Mouse (Mus musculus) fibroblast of lung, adult 2 months (primary cell): ENCODE results near the gene Dzip1l.
"Not testable (repeated sequence)": the region's sequence is repeated elsewhere in the genome, so short reads cannot be mapped to it uniquely, and the experiment has no call there.

Experiments
- DNase-seq: peaks from one replicate; pipeline ENCODE4 v3.0.0-alpha.2; 2011; ENCODE audit warnings: low read depth

The Dzip1l gene

DNA sequence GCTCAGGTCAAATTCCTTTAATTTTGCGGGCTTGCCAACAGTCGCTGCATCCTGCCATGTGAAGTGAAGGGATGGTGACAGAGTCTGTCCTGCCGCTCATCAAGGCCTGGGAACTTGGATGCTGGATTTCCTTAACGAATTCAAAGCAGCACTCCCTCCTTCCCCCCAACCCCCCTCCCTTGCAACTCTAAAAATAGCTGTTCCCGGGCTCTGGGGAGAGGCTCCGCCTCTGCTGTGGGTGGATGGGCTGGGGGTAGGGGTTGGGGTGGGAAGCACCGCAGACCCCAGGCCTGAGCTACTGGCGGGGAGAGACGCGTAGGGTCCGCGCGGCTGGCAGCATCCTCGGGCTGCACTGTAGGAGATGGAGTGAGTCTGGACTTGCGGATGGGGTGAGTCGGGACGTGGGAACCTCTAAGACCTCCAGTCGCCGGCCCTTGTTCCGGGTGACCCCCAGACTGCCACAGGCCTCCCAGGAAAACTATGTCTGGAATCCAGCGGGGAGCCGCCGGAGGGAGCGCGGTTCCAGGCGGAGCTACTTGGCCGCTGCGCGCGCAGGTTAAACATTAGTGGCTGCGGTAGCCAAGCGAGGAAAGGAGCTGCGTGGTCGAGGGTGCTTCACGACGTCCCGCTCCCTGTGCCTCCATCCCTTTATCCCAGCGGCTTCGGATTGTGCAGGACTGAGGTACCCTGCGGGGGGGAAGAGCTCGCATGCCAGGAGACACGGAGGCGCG is at the start of gene Dzip1l:
Gene Dzip1l, plus strand, starts transcription at position 216 of the 731 bp plus-strand sequence.
- peak; percentile 68 for DNase-seq

DNA sequence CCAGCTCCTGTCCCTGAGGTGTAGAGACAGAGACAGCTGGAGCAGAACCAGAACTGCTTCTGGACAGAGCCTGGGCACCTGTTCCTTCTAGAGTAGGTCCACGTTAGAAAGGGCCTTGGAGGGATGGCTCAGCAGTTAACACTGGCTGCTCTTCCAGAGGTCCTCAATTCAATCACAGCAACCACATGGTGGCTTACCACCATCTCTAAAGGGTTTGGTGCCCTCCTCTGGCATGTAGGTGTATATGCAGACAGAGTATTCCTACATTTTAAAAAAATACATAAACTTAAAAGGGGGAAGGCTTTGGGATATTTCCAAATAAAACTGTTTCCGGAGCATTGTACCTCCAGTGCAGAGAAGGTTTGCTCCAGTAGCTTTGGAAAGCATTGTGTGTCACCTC is 48.6 kb upstream of the Dzip1l start:
- no peak for DNase-seq

- no peak for DNase-seq
Measured at GRCm38 (mm10) chr9:99587505-99588202, 41.6 kb upstream of the Dzip1l start.

DNA sequence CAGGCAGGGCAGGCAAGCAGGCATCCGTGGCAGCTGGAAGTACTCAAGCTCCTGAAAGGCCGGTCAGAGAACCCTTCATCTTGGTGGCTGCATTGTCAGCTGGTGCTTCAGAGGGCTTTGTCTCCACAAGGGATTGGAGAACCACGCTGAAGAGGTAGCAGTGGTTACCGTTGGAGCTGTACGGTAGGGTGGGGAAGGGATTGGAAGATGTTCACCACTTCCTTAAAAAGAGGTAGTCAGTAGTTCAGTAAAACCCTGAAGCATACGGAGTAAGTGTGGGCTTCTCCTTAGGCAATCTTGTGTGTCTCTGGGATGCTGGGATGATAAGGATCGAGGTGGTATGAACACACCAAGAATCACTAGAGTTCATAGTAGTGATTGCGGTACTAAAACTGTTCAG is 38.2 kb upstream of the Dzip1l start:
- DNase-seq, result no peak

GRCm38 (mm10) chr9:99599127-99599526 is 30.2 kb upstream of the Dzip1l start:
- not testable (repeated sequence) for DNase-seq

GRCm38 (mm10) chr9:99603566-99603965 is 25.7 kb upstream of the Dzip1l start:
- no peak for DNase-seq

GRCm38 (mm10) chr9:99612202-99612601 is 17.1 kb upstream of the Dzip1l start, which contains the start of gene A4gnt:
TSS of gene A4gnt (plus strand) at chr9:99612502.
- DNase-seq, result no peak

DNA sequence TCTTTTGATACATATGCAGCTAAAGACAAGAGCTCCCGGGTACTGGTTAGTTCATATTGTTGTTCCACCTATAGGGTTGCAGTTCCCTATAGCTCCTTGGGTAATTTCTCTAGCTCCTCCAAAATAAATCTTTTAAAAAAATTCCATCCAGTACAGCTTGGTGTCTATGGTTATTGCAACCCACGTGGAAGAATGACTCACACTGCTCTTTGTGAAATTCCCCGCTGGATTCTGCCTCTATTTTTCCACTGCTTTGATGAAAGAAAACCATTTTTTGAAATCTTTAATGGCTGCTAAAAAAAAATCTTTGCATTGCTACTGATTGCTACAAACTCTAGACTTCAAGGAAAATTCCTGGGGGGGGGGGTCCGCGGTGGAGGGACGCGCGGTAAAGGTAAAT is 9.6 kb upstream of the Dzip1l start:
- no peak for DNase-seq

- no peak for DNase-seq
Measured at GRCm38 (mm10) chr9:99620196-99620595, 9.1 kb upstream of the Dzip1l start.

- DNase-seq, result no peak
Measured at GRCm38 (mm10) chr9:99622034-99622433, 7.3 kb upstream of the Dzip1l start.

GRCm38 (mm10) chr9:99622966-99623365 is 6.3 kb upstream of the Dzip1l start:
- no peak for DNase-seq

DNA sequence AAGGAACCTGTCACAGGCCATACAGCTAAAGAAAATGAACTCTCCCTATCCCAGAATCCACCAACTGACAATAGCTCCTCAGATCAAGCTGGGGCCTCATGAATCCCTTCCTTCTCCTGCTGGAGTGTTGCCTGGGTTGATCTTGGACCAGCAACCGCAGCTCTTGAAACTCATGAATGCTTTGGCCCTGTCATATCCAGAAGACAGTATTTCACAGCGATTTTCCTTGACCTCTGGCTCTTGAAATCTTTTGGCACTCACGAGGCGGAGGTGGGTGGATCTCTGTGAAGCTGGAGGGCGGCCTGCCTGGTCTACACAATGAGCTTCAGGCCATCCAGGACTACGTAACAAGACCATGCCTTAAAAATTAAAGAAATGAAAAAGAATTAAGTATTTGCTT is 5.2 kb upstream of the Dzip1l start:
- peak; percentile 79 for DNase-seq

- DNase-seq, result no peak
Measured at GRCm38 (mm10) chr9:99628581-99628980, 715 bp upstream of the Dzip1l start.

- DNase-seq, result no peak
Measured at GRCm38 (mm10) chr9:99630071-99630470, 775 bp downstream of the Dzip1l start.

- DNase-seq, result no peak
Measured at GRCm38 (mm10) chr9:99630528-99631125, 1.3 kb downstream of the Dzip1l start.

DNA sequence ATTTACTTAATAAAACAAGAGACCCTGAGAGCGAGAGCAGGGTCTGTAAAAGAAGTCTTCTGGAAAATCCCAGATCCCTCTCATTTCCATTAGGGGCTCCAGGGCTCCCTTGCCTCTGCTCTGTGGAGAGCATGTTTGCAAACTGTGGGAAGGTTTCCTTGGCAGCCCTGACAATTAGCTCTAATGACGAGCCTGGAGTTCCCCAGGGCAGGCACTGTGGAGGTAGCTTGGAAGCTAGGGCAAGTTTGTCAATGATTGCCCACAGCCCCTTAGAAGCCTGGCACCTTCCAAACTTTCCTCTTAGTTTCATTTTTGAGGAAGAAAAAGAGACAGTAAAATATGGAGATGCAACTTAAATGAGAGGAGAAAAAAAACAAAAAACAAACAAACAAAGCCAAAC is 2.5 kb downstream of the Dzip1l start:
- DNase-seq, result no peak

GRCm38 (mm10) chr9:99632264-99632663 is 3.0 kb downstream of the Dzip1l start:
- no peak for DNase-seq

- no peak for DNase-seq
Measured at GRCm38 (mm10) chr9:99636776-99637175, 7.5 kb downstream of the Dzip1l start.

DNA sequence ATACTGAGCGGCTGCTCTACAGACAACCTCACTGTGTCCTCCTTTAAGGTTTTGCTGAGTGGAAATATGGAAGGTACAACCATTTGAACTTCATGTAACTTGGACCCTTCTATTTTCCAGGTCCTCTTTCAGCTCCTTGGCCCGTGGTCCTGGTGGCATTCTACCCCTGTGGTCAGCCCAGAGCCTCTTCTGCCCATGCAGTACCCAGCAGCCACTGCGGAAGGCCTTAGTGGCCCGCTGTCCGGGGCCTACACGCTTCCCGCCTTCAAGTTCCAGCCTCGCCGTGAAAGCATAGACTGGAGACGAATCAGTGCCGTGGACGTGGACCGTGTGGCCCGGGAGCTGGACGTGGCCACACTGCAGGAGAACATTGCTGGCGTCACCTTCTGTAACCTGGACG is 7.9 kb downstream of the Dzip1l start:
- no peak for DNase-seq

GRCm38 (mm10) chr9:99637736-99638135 is 8.4 kb downstream of the Dzip1l start:
- no peak for DNase-seq

DNA sequence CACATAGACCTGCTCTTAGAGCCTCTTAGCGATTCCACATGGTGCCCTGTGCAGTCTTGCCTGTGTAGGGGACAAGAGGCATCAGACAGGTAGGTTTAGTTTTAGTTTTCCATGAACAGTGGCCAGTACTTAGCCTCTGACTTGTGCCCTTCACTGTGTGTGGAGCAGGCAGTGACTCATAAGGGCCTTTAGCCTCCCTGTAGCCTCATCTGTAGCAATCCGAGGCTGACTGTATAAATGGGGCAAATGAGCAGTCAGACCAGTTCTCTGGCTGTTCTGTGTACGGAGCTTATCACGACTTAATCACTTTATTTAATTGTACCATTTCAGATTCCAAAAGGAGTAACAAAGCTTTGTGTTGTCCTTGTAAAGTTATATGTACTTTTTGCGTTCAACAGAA is 10.7 kb downstream of the Dzip1l start:
- no peak for DNase-seq

DNA sequence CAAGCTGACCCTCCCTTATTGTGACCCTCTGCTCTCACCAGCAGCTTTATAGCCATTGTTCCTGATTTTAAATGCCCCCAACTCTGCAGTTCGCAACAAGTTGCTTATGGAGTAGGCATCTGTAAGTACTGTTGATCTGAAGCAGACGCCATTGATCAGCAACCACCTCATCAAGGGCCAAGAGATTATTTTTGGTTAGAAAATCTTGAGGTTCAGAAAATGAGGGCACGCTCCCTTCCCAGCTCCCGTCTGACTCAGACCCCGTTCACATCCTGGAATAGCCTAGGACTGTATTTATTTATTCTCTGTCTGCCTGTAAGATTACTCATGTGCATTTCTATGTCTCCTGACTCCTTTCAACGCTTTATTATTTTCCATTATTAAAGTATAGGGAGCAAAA is 16.1 kb downstream of the Dzip1l start:
- DNase-seq, result peak; percentile 76

- DNase-seq, result no peak
Measured at GRCm38 (mm10) chr9:99646102-99646501, 16.8 kb downstream of the Dzip1l start.
